Mouse (Mus musculus) small intestine, adult 2 months (tissue): ENCODE results near the gene Htra3.

Experiments
- CTCF ChIP-seq: fragments of 200-500 bp; IDR thresholded peaks from 2 replicates; pipeline ENCODE4 v1.5.1; 2012; ENCODE audit warnings: low read depth, mild to moderate bottlenecking, control low read depth, inconsistent platforms, low read length, moderate library complexity, mixed read lengths; ENCODE audit not compliant: insufficient replicate concordance, insufficient read length; ENCODE audit errors: extremely low read depth
- POLR2A ChIP-seq: fragments of 200-500 bp; IDR thresholded peaks from 2 replicates; pipeline ENCODE4 v1.6.1; 2012; ENCODE audit warnings: low read depth, mild to moderate bottlenecking, control low read depth, inconsistent platforms, low read length, moderate library complexity

DNA sequence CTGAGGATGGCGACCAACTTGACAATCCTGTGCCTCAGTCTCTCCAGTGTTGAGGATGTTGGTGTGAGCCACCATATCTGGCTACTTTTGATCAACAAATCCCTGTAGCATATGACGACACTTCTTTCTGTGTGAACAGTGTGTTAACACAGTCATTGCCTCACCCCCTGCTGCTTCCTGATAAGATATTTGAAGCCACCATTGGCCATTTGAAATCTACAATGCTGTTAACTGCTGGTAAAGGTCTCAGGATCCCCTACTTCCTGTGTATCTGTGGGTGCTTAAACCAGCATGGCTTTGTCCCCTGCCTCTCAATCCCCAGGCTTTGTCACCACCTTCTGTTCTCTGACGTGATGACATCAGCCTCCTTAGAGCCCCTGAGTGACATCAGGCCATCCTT is 5.5 kb upstream of the Htra3 start:
- TF ChIP-seq CTCF (no peak), POLR2A (no peak)
